Mouse (Mus musculus) stomach, postnatal 0 days (tissue): ENCODE data around the gene Cxcl1.

Experiments
- CTCF ChIP-seq: IDR thresholded peaks from 2 replicates; pipeline ENCODE4 v1.5.1; 2016; ENCODE audit warnings: antibody characterized with exemption, low read depth, mild to moderate bottlenecking, moderate library complexity
- EP300 ChIP-seq: optimal IDR thresholded peaks from 2 replicates; pipeline ENCODE3; 2016; ENCODE audit warnings: antibody characterized with exemption

- TF ChIP-seq CTCF (no peak), EP300 (no peak)
Measured at GRCm38 (mm10) chr5:90882146-90882545, 8.9 kb upstream of the Cxcl1 start.
